Mouse (Mus musculus) small intestine, adult 2 months (tissue): ENCODE results near the gene Dph1.

Source experiments
- CTCF ChIP-seq: fragments of 200-500 bp; IDR thresholded peaks from 2 replicates; pipeline ENCODE4 v1.5.1; 2012; ENCODE audit warnings: low read depth, mild to moderate bottlenecking, control low read depth, inconsistent platforms, low read length, moderate library complexity, mixed read lengths; ENCODE audit not compliant: insufficient replicate concordance, insufficient read length; ENCODE audit errors: extremely low read depth
- POLR2A ChIP-seq: fragments of 200-500 bp; IDR thresholded peaks from 2 replicates; pipeline ENCODE4 v1.6.1; 2012; ENCODE audit warnings: low read depth, mild to moderate bottlenecking, control low read depth, inconsistent platforms, low read length, moderate library complexity

DNA sequence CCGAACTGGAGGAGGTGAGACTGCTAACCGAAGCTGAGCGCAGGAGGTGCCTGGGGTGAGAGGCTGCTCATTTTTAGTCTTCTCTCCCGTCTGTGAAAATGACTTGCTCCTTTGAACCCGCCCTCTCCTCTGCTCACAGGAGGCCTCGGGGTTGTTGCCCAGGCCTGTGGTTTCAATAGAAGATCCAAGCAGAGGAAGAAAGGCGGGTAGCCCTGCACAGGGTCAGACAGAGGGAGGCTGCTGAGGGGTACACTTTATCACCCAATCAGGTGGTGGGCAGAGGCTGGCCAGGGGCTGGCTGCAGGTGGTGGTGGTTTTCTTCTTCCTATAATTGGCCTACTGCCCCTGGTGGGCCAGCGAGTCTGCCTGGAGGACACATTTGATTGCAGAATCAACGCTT lies 13.4 kb upstream of the Dph1 start:
- TF ChIP-seq CTCF (no peak), POLR2A (no peak)
